Mouse (Mus musculus) thymus, postnatal 14 days (tissue): ENCODE results near the gene Psma5.

Source experiments
- DNase-seq: peaks from one replicate; pipeline ENCODE4 v3.0.0; 2021

The Psma5 gene

DNA sequence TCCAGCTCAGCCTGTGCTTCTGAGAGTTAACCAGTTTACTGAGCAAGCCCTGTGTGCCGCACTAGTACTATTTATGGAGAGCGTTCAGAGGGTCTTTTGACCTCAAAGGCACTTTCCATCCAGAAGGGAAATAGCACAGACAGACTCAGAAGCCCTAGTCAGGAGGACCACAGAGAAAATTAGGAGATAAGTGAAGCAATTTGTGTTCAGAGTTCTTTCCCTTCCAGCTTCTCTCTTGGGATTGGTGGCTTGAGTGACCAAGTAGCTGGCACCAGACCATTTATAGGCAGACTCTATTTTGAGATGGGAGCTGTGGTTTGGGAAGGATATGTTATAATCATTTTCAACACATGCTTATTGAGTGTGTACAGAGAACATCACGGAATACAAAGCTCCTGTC is 49.7 kb downstream of the Psma5 start:
- no peak for DNase-seq

DNA sequence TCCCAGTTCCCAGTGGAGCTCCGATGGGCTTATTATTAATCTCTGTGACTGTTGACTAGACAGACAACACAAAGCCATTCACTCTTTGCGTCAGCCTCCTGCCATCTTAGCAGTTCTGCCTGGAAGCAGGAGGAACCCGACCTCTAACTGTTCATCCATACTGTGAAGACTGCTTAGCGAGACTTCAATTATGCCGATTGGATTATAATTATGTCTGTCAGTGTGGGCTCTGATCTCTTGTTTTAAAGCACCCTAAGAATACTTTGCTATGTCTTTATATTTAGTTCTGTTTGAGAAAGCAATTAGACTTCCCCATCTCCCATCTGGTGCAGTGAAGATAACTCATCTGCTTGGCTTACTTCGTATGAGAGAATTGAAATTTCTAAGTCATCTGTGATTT is 50.8 kb downstream of the Psma5 start:
- no peak for DNase-seq

DNA sequence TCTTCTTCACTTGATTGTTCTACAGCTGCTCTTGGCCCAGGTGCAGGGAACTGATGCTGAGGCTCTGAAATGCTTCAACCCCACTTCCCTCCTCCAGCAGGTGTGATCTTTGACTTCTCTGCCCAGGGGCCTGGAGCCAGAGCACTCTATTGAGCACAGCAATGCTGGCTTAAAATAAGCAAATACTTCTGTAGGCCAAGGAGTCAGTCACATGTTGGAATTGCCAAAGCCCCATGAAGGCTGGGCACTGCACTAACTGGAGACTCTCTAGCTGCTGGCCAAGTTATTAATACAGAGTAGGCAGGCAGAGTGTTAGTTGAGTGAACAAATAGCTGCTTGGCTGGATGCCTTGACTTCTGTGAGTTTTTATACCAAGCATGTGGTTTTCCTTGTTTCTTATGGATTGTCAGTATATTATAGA is 54.2 kb downstream of the Psma5 start:
- no peak for DNase-seq

DNA sequence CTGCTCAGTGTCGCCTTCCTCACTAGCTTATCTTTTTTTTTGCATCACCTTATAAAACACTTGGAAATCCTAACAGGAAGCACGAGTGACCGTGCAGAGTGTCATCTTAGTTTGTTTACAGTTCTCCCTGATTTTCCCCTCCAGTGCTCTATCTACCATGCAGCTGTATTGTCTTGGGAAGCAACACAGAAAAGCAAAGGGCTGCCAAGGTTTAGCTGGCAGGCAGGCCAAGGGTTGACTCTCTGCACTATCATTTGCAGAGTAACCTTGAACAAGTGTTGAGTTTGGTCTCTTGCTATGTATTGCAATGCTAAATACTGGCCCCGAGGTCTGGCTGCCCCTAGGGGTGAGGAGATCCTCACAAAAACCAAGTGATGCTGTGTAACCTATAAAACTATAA is 55.0 kb downstream of the Psma5 start:
- DNase-seq, result no peak

DNA sequence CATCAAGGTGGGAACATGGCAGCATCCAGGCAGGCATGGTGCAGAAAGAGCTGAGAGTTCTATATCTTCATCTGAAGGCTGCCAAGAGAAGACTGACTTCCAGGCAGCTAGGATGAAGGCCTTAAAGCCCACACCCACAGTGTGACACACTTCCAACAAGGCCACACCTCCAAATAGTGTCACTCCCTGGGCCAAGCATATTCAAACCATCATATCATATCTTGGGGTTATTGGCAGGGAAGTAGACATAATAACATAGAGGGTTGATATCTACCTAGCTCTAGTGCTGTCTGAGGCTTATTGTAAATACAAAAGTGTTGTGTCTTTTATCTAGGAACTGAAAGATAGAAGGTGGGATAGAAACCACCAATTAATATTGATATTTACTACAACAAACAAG is 55.7 kb downstream of the Psma5 start:
- DNase-seq, result no peak

DNA sequence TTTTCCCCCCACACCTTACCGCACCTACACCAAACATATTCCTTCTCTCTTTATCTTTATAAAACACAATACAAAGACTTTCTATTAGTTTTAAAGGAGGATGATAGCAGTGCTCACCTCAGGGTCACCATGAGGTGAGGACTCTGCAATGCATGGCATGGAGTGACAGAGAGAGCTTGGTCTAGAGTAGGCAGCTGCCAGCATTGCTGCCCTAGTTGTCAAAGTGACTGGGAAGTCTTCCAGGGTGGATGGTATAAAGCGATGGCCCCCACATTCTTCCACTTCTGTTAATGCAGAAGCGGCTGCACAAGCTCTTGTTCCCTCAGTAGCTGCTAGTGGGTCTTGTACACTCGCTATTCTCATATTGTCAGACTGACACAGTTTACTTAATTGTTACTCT is 56.4 kb downstream of the Psma5 start:
- DNase-seq, result no peak

DNA sequence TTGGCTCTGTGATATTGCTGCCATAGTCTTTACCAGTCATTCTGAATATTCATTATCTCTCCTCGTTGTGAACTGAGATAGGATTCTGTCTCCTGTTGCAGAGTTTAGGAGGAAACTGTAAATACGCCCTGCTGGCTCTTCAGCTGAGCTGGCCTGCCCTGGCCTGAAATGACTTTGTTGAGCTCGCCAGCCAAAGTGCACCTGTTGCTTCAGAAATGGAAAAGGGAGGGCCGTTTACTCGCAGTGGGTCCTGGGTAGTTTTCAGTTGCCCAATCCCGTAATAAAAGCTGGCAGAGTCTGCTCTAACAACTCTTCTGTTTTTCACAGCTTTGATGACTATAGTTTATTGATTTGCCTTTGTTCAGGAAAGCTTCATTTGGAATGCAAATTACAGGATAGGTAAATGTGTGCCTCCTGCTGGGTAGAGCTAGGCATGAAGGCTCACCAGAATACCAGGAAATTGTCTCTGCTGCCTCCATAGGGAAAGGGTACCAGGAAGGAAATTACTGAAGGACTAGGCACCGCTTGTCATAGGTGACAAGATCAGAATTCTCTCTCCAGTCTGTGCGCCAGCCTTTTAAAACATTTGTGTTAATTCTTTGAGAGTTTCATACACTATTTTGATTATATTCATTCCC is 57.4 kb downstream of the Psma5 start:
- no peak for DNase-seq

DNA sequence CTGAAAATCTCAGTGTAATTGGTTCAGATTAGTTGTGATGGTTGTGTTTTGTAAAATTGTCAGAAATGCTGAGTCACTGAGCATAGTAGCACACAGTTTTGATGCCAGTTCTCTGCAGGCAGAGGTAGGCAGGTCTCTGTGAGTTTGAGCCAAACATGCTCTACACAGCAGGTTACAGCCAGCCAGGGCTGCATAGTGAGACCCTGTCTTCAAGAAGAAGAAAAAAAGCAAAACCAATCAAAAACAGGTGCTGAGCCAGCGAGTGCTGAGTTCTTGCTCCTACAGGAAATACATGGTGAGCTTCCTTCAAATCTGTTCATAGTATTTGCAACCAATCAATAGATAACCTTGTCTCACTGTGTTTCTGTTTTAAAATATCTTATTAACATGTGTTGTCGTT is 61.8 kb downstream of the Psma5 start:
- DNase-seq, result no peak

DNA sequence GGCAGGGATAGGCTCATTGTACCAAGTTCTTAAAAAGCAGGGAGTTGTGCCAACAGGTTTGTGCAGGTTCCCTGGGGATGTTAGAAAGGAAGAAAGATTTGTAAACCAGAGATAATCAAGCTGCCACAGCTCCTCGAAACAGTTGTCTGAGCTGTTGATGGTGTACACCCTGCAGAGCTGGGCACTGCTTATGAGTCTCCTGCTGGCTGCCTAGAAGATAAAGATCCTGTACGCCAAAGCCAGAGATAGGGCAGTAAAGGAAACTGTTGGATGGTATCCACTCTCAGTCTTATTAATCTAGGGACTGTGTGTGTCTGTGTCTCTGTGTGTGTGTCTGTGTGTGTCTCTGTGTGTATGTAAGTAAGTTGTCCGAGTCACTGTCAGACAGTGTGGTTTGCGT is 64.9 kb downstream of the Psma5 start:
- no peak for DNase-seq

DNA sequence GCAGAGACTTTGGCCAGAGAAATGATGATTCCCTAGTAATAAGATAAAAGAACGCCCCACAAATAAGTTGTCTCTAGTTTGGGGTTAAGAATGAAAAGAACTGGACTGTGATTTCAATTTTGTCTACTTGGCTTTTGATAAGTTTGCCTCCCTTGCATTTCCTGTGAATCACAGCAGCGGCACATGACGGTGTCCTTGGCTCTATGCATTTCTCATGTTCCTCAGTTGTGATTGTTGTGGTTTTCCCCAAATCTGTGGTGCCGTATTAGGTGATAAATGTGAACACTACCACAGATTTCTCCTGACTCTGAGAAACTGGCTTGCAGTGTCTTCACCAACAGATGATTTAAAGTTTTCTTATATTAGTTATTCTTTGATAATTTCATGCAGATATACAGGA is 65.4 kb downstream of the Psma5 start:
- DNase-seq, result no peak

DNA sequence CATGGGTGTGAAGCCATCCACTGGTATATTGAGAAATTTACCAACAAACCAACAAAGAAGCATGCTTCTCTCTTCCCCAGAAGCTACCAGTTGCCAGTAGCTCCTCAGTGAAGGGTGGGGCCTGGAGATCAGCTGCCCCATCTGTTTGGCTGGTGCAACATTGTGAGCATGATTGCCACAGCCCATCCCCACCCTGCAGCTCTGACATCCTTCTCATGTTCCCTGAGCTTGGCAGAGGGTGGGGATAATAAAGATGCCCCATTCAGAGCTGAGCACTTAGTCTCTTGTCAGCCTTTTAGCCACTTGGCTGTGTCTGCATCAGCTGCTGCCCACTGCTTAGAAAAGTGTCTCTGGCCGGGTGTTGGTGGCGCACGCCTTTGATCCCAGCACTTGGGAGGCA is 66.2 kb downstream of the Psma5 start:
- no peak for DNase-seq

DNA sequence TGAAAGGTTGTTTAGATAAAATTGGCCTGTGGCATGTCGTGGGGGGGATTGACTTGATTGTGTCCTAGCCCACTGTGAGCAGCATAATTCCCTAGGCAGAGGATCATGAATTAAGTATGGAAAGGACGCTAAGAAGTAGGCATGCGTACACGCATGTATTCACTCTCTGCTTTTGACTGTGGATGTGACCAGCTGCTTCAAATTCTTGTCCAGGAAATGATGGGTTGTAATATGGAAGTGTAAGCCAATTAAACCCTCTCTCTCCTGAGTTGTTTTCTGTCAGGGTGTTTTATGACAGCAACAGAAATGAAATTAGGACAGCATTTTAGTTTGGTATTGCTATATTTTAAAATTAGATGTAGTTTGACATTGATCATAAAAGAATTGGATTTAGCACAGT is 68.1 kb downstream of the Psma5 start:
- DNase-seq, result no peak

DNA sequence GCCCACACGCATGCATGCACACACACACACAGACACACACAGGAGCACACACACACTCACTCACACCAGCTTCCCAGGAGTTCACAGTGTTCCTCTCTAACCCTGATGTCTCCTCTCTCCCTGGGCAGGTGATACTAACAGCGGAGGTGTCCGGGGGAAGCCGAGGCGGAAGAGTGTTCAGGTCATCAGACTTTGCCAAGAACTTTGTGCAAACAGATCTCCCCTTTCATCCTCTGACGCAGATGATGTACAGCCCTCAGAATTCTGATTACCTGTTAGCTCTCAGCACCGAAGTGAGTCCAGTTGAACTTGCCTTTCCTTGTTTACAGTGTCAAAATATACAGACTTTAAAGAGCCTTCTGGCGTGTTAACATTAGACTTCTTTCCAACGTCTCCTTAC is 68.8 kb downstream of the Psma5 start:
- no peak for DNase-seq

DNA sequence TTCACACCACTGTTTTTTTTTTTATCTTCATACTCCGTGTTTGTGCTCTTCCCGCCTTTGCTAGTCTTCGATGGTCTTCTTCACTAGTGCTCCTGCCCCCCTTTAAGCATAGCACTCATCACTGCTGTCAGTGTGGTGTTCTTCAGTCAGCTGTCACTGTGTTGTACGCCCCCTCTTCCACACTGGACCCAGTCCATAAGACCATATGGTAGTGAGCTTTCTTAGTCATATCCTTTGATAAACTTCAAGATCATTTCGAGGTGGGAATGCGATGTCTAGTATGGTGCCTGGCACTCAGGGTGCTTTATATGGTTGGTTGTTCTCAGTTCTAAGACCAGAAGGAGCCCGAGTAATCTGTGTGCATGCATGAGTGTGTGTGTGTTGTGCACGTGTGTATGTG is 70.5 kb downstream of the Psma5 start:
- no peak for DNase-seq

DNA sequence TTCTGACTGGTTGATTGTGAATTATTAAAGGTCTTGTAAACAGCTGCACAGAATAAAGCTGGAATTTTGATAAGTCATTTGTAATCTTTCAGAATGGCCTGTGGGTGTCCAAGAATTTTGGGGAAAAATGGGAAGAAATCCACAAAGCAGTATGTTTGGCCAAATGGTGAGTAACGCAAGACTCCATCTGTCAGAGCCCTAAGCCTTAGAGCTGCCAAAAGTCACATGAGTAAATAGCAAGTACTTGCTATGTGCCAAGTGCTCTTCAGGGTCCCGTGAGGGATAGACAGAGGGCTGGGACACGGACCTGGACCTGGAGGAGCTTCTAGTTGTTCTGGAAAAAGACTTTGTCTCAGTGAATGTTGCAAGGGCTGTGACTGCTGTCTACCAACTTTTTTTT is 71.2 kb downstream of the Psma5 start:
- no peak for DNase-seq

DNA sequence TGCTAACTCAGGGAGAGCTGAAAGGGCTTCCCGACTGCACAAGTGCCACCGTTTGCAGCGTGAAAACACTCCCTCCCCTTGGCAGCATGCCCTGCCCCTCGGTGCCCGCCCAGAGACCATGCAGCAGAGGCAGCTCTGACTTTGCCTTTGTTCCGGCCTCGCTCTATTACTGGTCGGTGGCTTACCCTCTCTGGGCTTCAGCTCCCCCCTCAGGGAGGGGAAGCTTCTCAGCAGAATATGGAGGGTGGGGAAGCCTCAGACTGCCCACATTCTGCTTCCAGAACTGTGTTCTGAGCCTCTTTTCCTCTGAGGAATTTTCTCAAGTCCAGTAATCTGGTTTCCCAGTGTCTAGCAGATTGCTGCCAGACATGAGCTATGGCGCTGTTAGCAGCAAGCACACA is 71.7 kb downstream of the Psma5 start:
- DNase-seq, result no peak
